Mouse (Mus musculus) cortical plate, adult 2 months (tissue): Measurements from ENCODE around the gene Nlrp3. TPM values are rescaled to one million over a fixed set of nuclear protein-coding genes. Genes with fewer than 3 reads are reported as not detected.

ENCODE experiments used
- H3K27ac ChIP-seq: fragments of 200-500 bp; 2 replicates; pipeline ENCODE4 v1.5.1; 2012; ENCODE audit warnings: low read length, control low read depth, inconsistent platforms; ENCODE audit not compliant: insufficient read depth
- H3K4me1 ChIP-seq: fragments of 200-500 bp; 2 replicates; pipeline ENCODE4 v1.6.1; 2011; ENCODE audit warnings: low read length; ENCODE audit not compliant: control insufficient read depth, insufficient read depth
- H3K4me3 ChIP-seq: fragments of 200-500 bp; 2 replicates; pipeline ENCODE4 v1.5.1; 2011; ENCODE audit warnings: mild to moderate bottlenecking, low read length, control low read depth; ENCODE audit not compliant: insufficient read depth
- CTCF ChIP-seq: fragments of 200-500 bp; IDR thresholded peaks from 2 replicates; pipeline ENCODE4 v1.5.1; 2011; ENCODE audit warnings: mild to moderate bottlenecking, control low read depth, low read length; ENCODE audit not compliant: insufficient read depth; ENCODE audit errors: extremely low read depth
- POLR2A ChIP-seq: fragments of 200-500 bp; IDR thresholded peaks from 2 replicates; pipeline ENCODE4 v1.6.1; 2011; ENCODE audit warnings: mild to moderate bottlenecking, low read length, control low read depth; ENCODE audit not compliant: insufficient read depth; ENCODE audit errors: extremely low read depth
- polyA plus RNA-seq: library from polyadenylated mRNA; depleted of rRNA; stranded (reverse); fragments of >200 nt; gene quantifications from 2 replicates; pipeline ENCODE4 v1.2.3, GENCODE M21; 2012; rRNA removed

Nlrp3 gene
- polyA plus RNA-seq, 1 experiment: 0.86 TPM

GRCm38 (mm10) chr11:59599211-59599610, 57.8 kb downstream of the Nlrp3 start:
- H3K4me1 ChIP-seq: no peaks in the 10 kb centered on the region
- H3K27ac ChIP-seq: no peak overlapping the region
- no peak overlapping the region for H3K4me3 ChIP-seq
- TF ChIP-seq CTCF: no peak
- TF ChIP-seq POLR2A: no peak

GRCm38 (mm10) chr11:59600872-59601271, 59.5 kb downstream of the Nlrp3 start:
- Histone ChIP-seq H3K4me1 (no peaks in the 10 kb centered on the region), H3K27ac (no peak overlapping the region), H3K4me3 (no peak overlapping the region)
- no peak for TF ChIP-seq POLR2A
- TF ChIP-seq CTCF: no peak

- Histone ChIP-seq H3K4me1 (no peaks in the 10 kb centered on the region), H3K27ac (no peak overlapping the region), H3K4me3 (no peak overlapping the region)
- TF ChIP-seq CTCF: no peak
- TF ChIP-seq POLR2A: no peak
Observed at GRCm38 (mm10) chr11:59602287-59602686, 60.9 kb downstream of the Nlrp3 start.

- Histone ChIP-seq H3K27ac (no peak overlapping the region), H3K4me1 (no peaks in the 10 kb centered on the region), H3K4me3 (no peak overlapping the region)
- TF ChIP-seq POLR2A (no peak), CTCF (no peak)
Observed at GRCm38 (mm10) chr11:59611646-59612045, 70.3 kb downstream of the Nlrp3 start.

- no peak overlapping the region for H3K27ac ChIP-seq
- no peaks in the 10 kb centered on the region for H3K4me1 ChIP-seq
- TF ChIP-seq CTCF (peak; percentile 68), POLR2A (no peak)
- H3K4me3 ChIP-seq: no peak overlapping the region
Observed at GRCm38 (mm10) chr11:59614120-59614519, 72.8 kb downstream of the Nlrp3 start.

Other genes with a start within 250 kb of the Nlrp3 start
- 15.9 and 18.5 TPM in 2 replicates for gene Wnt9a, start 234.6 kb upstream of the Nlrp3 start, polyA plus RNA-seq
- gene Prss38, start 165.9 kb upstream of the Nlrp3 start, polyA plus RNA-seq: 0.23 and 0.31 TPM in 2 replicates
- 15.7 and 16.1 TPM in 2 replicates for gene Jmjd4, start 91.5 kb upstream of the Nlrp3 start, polyA plus RNA-seq
- 467 and 482 TPM in 2 replicates for gene Snap47, start 90.4 kb upstream of the Nlrp3 start, polyA plus RNA-seq
- gene Zfp867, start 69.1 kb upstream of the Nlrp3 start, polyA plus RNA-seq: 2.9 and 3.8 TPM in 2 replicates
- gene Zkscan17, start 14.8 kb upstream of the Nlrp3 start, polyA plus RNA-seq: 7.2 and 7.4 TPM in 2 replicates
- gene Olfr222, start 34.7 kb downstream of the Nlrp3 start, polyA plus RNA-seq: not detected in 2 replicates
- gene Olfr223, start 51.7 kb downstream of the Nlrp3 start, polyA plus RNA-seq: not detected in 2 replicates
- gene Mprip, start 119.7 kb downstream of the Nlrp3 start, polyA plus RNA-seq: 126 and 128 TPM in 2 replicates
- 1.9 and 2.0 TPM in 2 replicates for gene Pld6, start 246.1 kb downstream of the Nlrp3 start, polyA plus RNA-seq